28 mouse cellular contexts compared by ENCODE assay signal in the genomic region with DNA sequence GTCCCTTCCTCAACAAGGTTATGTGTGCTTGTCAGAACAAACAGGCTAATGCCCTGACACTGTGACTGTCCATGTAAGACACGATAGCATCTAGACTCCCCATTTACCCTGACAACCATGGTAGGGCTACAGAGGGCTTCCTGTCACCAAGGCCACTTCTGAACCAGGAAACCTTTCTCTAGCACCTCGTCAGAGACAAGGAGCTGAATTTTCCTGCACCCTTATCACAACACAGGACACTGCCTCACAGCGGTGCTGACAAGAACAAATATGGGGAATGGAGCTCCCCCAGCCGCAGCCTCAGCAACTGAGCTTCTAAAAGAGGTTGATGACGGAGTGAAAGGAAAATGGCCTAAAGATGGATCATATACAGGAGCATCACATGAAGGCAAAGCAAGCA.
A peak's percentile ranks its signal among the peaks of the same experiment; 100 is the strongest.
DNase-seq lines count a peak whose midpoint lies in the region; ATAC-seq and TF ChIP-seq lines count a peak whose summit lies in the region.
"Had no signal": no experiment of that assay in that cellular context is flagged by ENCODE, and none has a peak within 500 bp of the region (broad histone marks: within the 10 kb centered on the region; RNA-seq: fewer than 3 reads in every experiment).

No protein-coding gene starts in this region.

- no peaks in the 10 kb centered on the region for H3K27me3 ChIP-seq in heart, embryonic 13.5 days (replicated peaks)
- no peaks in the 10 kb centered on the region for H3K27me3 ChIP-seq in heart, adult 2 months (ENCODE audit: control insufficient read depth, insufficient read depth, low read length)
- no peaks in the 10 kb centered on the region for H3K27me3 ChIP-seq in hindbrain, embryonic 12.5 days
- H3K27me3 ChIP-seq in hindbrain, embryonic 16.5 days (replicated peaks; ENCODE audit: control insufficient read depth, insufficient read depth, low read length), result no peaks in the 10 kb centered on the region
- H3K27me3 ChIP-seq: embryonic facial prominence, embryonic 13.5 days; hindbrain, embryonic 15.5 days; kidney, embryonic 15.5 days; limb, embryonic 13.5 days; liver, embryonic 12.5 days; midbrain, embryonic 15.5 days had no signal

- H3K27ac ChIP-seq in heart, embryonic 13.5 days (replicated peaks), result peak overlapping the region; percentile 85
- H3K27ac ChIP-seq in heart, adult 2 months, result no peak overlapping the region
- H3K27ac ChIP-seq in hindbrain, embryonic 12.5 days, result 0 out of 2 replicates have a peak overlapping the region, but pooled peaks have one; percentile 17
- no peak overlapping the region for H3K27ac ChIP-seq in hindbrain, embryonic 16.5 days (ENCODE audit: low read depth, low read length)
- H3K27ac ChIP-seq: embryonic facial prominence, embryonic 13.5 days; forebrain, embryonic 10.5 days; hindbrain, embryonic 15.5 days; kidney, embryonic 15.5 days; limb, embryonic 13.5 days; liver, embryonic 12.5 days; midbrain, embryonic 15.5 days; stomach, postnatal 0 days had no signal

- no peak for TF ChIP-seq EP300 in heart, adult 2 months (IDR thresholded peaks at IDR 0.05; ENCODE audit: insufficient read depth, low read depth, low read length)

- 0 out of 2 replicates have a peak, but pooled peaks cover 3% of the 10 kb centered on the region for H3K79me2 ChIP-seq in heart, adult 2 months (replicated peaks; ENCODE audit: control insufficient read depth, insufficient read depth, low read length)

- intact Hi-C loops in heart, adult 2 months (cut with DNase I), result no loop called here

- H3K4me3 ChIP-seq in heart, embryonic 13.5 days, result no peak overlapping the region
- no peak overlapping the region for H3K4me3 ChIP-seq in heart, adult 2 months
- no peak overlapping the region for H3K4me3 ChIP-seq in hindbrain, embryonic 12.5 days
- no peak overlapping the region for H3K4me3 ChIP-seq in hindbrain, embryonic 16.5 days (ENCODE audit: low read length)
- H3K4me3 ChIP-seq: embryonic facial prominence, embryonic 13.5 days; forebrain, embryonic 10.5 days; hindbrain, embryonic 15.5 days; kidney, embryonic 15.5 days; limb, embryonic 13.5 days; liver, embryonic 12.5 days; midbrain, embryonic 15.5 days had no signal

- WGBS in heart, embryonic 13.5 days, result 20% methylated on average over 5 of the region's 5 CpGs
- WGBS in heart, adult 2 months, result 47% methylated on average over 5 of the region's 5 CpGs
- 83% methylated on average over 5 of the region's 5 CpGs for WGBS in hindbrain, embryonic 12.5 days
- WGBS in hindbrain, embryonic 16.5 days, result 90% methylated on average over 5 of the region's 5 CpGs

- no peak for ATAC-seq in heart, embryonic 13.5 days (ENCODE audit: extremely low read depth, insufficient number of reproducible peaks, low FRiP score, low TSS enrichment)
- no peak for ATAC-seq in hindbrain, embryonic 12.5 days (ENCODE audit: low FRiP score)
- no peak for ATAC-seq in hindbrain, embryonic 16.5 days
- ATAC-seq: forebrain, embryonic 16.5 days; liver, embryonic 12.5 days; lung, postnatal 0 days; midbrain, embryonic 15.5 days had no signal

- DNase-seq in heart, adult 2 months, result no peak
- DNase-seq in thymus, postnatal 4 days, result peak; percentile 16
- no peak for DNase-seq in thymus, adult 18-20 months
- peak; percentile 54 for DNase-seq in naive thymus-derived CD4-positive, alpha-beta T cell, adult 2 months (ENCODE audit: low read depth)
- DNase-seq in embryo, embryonic 11 days, result no peak
- DNase-seq: adrenal gland, adult 8-10 months; B cell, adult 2 months; cerebellum, adult 11-12 months; cerebellum, adult 9-11 months; kidney, adult 18-20 months; kidney, postnatal 25 days; lung, adult 18-20 months; lung, postnatal 4 days; right cerebral cortex, postnatal 25 days had no signal

- no peak for TF ChIP-seq POLR2A in heart, adult 2 months (IDR thresholded peaks at IDR 0.05; ENCODE audit: insufficient read depth, low read depth, low read length)

- no peak for TF ChIP-seq CTCF in heart, adult 2 months (IDR thresholded peaks at IDR 0.05)

- H3K4me2 ChIP-seq in heart, embryonic 13.5 days, result peak overlapping the region; percentile 27
- no peak overlapping the region for H3K4me2 ChIP-seq in hindbrain, embryonic 12.5 days (replicated peaks)
- H3K4me2 ChIP-seq in hindbrain, embryonic 16.5 days (ENCODE audit: low read length), result no peak overlapping the region
- H3K4me2 ChIP-seq: embryonic facial prominence, embryonic 13.5 days; hindbrain, embryonic 15.5 days; kidney, embryonic 15.5 days; limb, embryonic 13.5 days; liver, embryonic 12.5 days; midbrain, embryonic 15.5 days had no signal

- H3K36me3 ChIP-seq in heart, embryonic 13.5 days, result peaks cover 8% of the 10 kb centered on the region
- no peaks in the 10 kb centered on the region for H3K36me3 ChIP-seq in heart, adult 2 months (ENCODE audit: control insufficient read depth, insufficient read depth, low read length)
- peaks cover 7% of the 10 kb centered on the region for H3K36me3 ChIP-seq in hindbrain, embryonic 12.5 days
- H3K36me3 ChIP-seq in hindbrain, embryonic 16.5 days (ENCODE audit: control insufficient read depth, insufficient read depth, low read length), result no peaks in the 10 kb centered on the region
- H3K36me3 ChIP-seq: G1E; hindbrain, embryonic 15.5 days; liver, embryonic 12.5 days had no signal

- H3K9ac ChIP-seq in heart, embryonic 13.5 days, result 0 out of 2 replicates have a peak overlapping the region, but pooled peaks have one; percentile 13
- H3K9ac ChIP-seq in heart, adult 2 months (ENCODE audit: low read depth, low read length), result no peak overlapping the region
- H3K9ac ChIP-seq in hindbrain, embryonic 12.5 days, result no peak overlapping the region
- no peak overlapping the region for H3K9ac ChIP-seq in hindbrain, embryonic 16.5 days (ENCODE audit: low read depth, low read length)
- H3K9ac ChIP-seq: embryonic facial prominence, embryonic 13.5 days; hindbrain, embryonic 15.5 days; kidney, embryonic 15.5 days; limb, embryonic 13.5 days; liver, embryonic 12.5 days; midbrain, embryonic 15.5 days had no signal

- no peaks in the 10 kb centered on the region for H3K9me3 ChIP-seq in heart, embryonic 13.5 days
- no peaks in the 10 kb centered on the region for H3K9me3 ChIP-seq in hindbrain, embryonic 12.5 days (replicated peaks)
- H3K9me3 ChIP-seq in hindbrain, embryonic 16.5 days (ENCODE audit: control insufficient read depth, low read length), result no peaks in the 10 kb centered on the region
- H3K9me3 ChIP-seq: embryonic facial prominence, embryonic 13.5 days; forebrain, embryonic 10.5 days; hindbrain, embryonic 15.5 days; kidney, embryonic 15.5 days; limb, embryonic 13.5 days; liver, embryonic 12.5 days; midbrain, embryonic 15.5 days had no signal

- H3K4me1 ChIP-seq in heart, embryonic 13.5 days, result peaks cover 69% of the 10 kb centered on the region
- peaks cover 2% of the 10 kb centered on the region; the same call in 1 of the 2 replicates for H3K4me1 ChIP-seq in heart, adult 2 months (ENCODE audit: control insufficient read depth, insufficient read depth, low read length)
- H3K4me1 ChIP-seq in hindbrain, embryonic 12.5 days, result no peaks in the 10 kb centered on the region
- H3K4me1 ChIP-seq in hindbrain, embryonic 16.5 days (ENCODE audit: control insufficient read depth, insufficient read depth, low read depth, low read length), result no peaks in the 10 kb centered on the region
- H3K4me1 ChIP-seq: forebrain, embryonic 10.5 days; limb, embryonic 13.5 days; midbrain, embryonic 15.5 days had no signal

Comparison
In these comparisons a context has a peak if more than half of its experiments do, and no peak if none do; other contexts are left out.
1. H3K27ac ChIP-seq: peak in heart, embryonic 13.5 days (single experiment) and hindbrain, embryonic 12.5 days (single experiment); none in heart, adult 2 months (single experiment) and hindbrain, embryonic 16.5 days (single experiment).
2. DNase-seq: peak in thymus, postnatal 4 days (single experiment) and naive thymus-derived CD4-positive, alpha-beta T cell, adult 2 months (single experiment); none in heart, adult 2 months (0 of 2), thymus, adult 18-20 months (0 of 2) and embryo, embryonic 11 days (single experiment).